Mouse (Mus musculus) gastrocnemius, postnatal 10 days (tissue): ENCODE measurements around the gene Inpp5d. TPM values are rescaled to one million over a fixed set of nuclear protein-coding genes. Genes with fewer than 3 reads are reported as not detected.
"Not testable (repeated sequence)": the region's sequence is repeated elsewhere in the genome, so short reads cannot be mapped to it uniquely, and the experiment has no call there.

Experiments
- DNase-seq: peaks from one replicate; pipeline ENCODE4 v3.0.0; 2021; ENCODE audit warnings: mixed read lengths
- total RNA-seq, 2 experiments: library from RNA; stranded (reverse); gene quantifications; 2 replicates each; pipeline ENCODE4 v1.2.3; 2021

Gene Inpp5d
- total RNA-seq, 2 experiments from 2014 or later: 7.1 to 14.8 TPM

DNA sequence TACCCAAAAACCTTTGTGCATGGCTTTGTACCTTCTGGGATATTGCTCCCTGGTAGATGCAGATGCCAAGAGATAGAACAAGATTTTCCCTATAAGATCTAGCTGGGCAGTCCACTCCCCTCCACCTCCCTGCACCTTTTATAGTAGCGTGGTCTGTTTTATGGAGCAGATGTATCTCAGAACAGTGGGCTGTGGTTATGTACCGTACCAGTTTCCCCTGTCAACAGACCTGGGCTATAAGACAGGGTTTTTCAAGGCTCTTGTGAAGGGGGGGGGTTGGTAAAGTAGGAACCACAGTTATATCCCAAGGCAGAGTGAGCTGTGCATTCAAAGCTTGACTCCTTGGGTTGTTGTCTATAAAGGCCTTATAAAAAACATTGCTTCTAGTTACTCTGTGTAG, 38.4 kb downstream of the Inpp5d start:
- DNase-seq: no peak

DNA sequence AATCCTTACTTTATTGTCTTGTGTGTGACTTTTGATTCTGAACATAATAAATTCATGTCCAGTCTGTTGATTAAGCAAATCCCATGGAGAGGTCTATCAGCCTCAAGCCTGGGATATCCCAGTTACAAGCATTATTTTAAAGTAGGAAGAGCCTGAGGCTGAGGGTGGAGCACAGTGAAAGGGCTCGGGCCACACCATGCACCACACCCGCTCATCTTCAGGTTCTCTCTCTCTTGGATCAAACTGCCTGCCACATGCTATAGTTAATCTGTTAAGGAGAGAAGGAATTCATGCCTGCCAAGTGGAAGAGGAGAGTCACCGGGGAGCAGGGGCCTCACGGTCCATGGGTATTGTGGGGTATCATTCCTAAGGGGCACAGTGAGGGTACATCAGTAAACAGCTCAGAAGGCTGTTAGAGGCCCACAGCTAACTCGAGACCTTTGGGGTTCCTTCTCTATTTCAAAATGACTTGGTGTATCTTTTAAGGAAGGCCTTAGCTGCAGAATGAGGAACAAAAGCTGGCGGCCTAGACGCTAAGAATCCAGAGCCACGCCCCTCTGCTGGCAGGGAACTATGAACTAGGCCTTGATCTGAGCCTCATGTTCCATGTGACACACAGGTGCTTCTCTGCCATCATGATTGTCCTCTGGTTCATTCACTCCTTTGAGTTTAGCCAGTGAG, 39.0 kb downstream of the Inpp5d start:
- DNase-seq: no peak

DNA sequence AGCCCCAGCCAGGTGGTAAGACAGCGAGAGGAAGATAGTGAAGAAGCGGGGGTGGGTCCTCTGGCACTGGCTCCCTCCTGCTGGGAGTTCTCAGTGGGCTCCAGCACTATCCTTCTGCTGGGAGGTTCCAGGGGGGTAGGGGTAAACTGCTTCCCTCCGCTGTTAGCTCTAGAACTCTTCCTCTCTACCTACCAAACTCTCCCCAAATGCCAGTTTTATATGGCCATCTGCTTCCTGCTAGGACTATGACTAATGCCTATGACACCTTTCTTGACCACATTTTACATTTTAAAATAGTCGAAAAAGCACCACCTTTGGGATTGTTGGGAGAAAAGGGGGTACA, 39.5 kb downstream of the Inpp5d start:
- DNase-seq: no peak

DNA sequence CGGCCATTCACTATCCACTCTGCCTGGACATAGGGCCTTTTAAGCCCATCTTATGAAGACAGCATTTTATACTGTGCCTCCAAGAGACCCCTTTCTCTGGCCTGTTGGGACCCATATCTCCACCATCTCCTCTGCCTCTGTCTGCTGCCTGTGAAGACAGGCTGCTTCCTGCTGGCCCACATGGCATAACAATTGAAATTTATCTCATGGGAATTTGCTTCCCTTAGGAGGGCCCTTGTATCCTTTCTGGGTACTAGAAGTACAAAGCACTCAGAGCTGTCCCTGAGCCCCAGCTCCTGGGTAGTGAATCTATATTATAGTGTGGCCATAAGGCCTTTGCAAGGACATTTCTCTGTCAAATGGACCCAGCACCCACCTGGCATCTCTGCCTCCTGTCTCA, 40.6 kb downstream of the Inpp5d start:
- no peak for DNase-seq

DNA sequence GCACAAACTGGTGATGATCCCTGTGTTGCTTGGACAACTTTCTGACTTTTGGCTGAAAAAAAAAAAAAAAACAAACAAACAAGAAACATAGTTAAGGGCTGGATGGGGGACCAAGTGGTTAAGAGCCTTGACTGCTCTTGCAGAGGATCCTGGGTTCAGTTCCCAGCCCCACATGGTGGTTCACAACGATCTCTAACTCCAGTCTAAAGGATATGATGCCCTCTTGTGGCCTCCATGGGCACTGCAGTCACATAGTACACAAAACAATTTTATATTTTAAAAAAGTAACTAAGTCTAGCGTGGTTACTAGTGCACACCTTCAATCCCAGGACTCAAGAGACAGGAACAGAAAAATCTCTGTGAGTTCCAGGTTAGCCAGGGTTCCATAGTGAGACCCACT, 43.9 kb downstream of the Inpp5d start:
- no peak for DNase-seq

DNA sequence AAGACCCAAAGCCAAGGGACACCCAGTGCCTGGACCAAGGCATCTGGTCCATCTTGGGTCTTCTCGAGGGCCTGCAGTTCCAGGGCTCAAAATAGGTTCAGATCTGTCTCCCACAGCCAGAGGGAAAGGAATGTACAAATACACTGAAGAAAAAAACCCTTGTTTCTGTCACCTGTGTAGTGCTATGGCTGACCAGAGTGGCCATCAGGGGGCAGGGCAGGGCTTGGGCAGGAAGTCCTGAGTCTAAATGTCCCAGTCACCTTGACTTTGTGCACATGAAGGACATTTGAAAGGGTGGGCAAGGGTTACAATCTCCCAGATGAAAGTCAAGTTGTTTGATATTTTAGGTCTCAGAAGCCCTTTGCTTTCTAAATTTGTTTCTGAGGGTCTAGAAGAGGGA, 46.9 kb downstream of the Inpp5d start:
- DNase-seq: no peak

DNA sequence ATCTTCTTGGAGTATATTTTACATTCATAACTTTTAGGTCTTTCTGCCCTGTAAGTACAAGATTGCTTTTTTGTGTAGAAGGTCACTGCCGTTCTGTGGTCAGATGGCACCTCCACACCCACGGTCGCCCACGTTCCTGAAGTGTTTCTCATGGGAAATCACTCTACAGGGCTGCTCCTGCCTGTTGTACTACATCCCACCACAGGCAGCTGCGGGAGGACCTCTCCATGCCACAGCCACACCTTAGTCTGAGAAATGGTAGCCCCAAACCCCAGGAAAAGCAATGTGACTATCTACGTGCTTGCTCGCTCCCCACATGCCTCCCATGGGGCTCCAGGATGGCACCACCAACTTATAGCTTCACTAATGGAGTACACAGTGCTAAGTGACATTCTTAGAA, 48.2 kb downstream of the Inpp5d start:
- DNase-seq: no peak

DNA sequence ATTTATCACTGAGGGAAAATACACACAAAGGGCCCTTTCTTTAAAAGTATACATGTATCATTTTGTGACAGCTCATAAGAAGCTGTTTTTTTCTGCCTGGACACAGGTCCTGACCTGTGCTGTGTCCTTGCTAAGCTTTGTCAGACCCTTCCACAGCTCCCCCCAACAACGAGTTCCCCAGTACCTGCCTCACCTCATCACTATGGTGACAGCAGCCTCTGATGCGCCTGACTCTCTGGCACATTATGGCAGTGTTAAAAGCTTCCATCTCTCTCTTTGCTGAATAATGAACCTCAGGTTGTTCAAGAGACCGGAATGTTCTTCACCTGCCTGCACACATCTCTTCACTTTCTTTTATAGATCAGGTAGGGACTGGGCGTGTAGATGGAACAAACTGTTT, 51.4 kb downstream of the Inpp5d start:
- DNase-seq: no peak

DNA sequence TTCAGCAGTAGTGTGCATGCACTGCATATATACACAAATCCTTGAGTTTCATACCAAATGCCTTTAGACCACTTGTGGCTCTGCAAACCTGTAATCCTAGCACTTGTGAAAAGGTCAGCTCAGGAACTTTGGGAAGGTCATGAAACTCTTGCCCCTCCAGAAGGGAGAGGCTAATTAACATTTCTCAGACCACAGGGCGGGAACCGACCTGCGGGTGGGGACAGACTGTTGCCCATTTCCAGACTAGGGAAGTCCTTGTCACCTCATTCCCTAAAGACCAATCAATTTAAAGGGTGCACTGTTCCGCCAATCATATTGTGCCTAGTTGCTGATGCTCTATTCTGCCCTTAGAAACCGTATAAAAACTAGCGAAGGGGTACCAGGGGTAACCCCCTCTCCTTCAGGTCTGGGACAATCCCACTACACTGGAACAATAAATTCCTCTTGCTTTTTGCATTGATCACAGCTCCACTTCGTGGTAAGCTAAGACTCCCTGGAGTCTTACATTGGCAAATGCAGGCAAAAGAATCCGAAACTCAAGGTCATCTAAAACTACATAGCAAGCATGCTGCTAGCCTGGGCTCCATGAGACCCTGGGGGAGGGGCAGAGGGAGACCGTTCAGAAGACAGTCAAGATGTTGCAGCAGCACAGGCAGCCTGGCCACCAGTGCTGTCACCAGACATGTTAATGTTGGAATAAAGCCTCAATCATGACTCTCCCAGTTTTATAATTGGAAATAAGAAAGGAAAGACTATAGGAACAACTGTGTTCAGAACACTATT, 53.9 kb downstream of the Inpp5d start:
- DNase-seq: no peak

DNA sequence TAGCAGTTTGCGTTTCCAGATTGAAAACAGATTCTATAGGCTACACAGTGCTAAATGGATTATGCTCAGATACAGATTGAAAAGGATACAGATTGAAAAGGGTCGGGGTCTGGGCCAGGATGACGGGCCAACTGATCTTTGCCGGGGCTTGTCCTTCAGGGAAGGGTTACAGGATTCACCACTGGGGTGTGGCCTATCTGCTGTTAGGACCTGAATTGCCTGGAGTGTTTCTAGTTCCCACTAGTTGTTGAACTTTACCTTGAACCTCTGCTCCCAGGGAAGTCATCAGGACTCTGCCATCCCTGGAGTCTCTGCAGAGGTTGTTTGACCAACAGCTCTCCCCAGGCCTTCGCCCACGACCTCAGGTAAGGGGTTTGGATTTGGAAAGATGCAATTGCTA, 55.9 kb downstream of the Inpp5d start:
- DNase-seq: no peak

DNA sequence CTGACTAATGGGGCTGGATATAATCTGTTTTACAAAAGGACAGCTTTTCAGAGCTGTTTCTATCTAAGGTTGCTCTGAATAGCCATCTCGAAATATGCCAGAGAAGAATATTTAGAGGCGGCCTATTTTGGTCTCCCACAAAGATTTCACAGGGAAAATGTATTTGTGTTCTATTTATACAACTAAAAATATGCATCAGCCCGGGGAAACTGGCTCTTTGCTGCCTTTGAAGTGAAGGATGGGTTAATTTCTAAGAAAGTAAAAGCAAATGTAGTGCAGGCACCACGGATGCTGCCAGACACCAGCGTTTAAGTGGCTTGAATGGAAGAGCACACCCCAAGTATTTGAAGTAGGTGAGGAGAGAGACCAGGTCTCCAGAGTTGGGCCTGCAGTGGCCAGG, 59.0 kb downstream of the Inpp5d start:
- DNase-seq: no peak

DNA sequence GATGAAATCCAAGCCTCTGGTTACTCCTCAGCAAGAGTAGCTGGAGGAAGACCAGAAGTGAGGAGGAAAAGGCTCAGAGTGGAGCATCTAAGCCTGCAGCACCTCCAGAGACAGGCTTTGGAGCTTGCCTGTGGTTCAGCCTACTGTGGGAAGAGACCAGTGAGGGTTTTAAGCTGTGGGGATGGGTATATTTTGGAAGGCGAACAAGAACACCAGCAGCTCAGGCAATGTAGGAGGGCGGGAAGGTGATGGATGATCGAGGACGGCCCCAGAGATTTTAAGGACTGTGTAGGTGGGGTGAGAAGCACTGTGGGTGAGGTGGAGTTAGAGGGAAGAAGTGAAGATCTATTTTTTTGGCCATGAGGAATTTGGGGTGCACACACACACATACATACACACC, 60.8 kb downstream of the Inpp5d start:
- DNase-seq: no peak

DNA sequence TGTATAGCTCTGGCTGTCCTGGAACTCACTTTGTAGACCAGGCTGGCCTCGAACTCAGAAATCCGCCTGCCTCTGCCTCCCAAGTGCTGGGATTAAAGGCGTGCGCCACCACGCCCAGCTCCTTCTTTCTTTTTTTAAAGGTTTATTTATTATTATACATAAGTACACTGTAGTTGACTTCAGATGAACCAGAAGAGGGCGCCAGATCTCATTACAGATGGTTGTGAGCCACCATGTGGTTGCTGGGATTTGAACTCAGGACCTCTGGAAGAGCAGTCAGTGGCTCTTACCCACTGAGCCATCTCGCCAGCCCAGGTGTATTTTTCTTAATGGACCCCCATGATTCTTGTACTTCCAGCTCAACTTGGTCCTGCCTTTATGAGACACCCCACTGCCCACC, 62.4 kb downstream of the Inpp5d start:
- DNase-seq: not testable (repeated sequence)

DNA sequence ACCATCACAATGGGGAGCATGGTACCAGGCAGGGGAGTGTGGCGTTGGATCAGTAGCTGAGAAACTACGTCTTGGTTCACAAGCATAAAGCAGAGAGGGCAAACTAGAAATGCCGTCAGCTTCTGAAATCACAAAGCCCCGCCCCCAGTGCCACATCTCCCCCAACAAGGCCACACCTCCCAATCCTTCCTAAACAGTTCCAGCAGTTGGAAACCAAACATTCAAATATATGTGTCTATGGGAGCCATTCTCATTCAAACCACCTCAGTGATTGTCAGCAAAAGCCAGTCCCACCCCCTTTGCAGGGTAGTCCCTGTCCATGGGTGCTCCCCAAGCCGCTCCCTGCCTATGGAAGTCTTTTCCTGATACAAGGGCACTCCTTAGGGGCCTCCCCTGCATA, 64.0 kb downstream of the Inpp5d start:
- no peak for DNase-seq

DNA sequence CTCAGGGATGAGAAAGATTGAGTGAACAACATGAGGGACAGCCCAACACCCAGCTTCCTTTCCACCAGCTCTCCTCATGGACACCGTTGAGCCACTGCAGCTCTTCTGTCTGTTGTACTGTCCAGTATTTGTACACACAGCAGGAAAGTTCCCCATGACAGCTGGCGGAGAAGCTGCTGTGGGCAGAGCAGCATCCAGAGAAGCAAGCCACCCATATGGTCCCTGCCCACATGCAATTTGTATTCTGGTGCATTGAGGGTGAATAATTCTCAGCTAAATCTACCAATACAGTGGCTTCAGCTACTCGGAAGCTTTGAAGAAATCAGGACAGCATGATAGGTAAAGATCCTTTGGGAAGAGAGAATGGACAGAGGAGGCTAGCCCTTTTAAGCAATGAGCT, 64.7 kb downstream of the Inpp5d start:
- no peak for DNase-seq

DNA sequence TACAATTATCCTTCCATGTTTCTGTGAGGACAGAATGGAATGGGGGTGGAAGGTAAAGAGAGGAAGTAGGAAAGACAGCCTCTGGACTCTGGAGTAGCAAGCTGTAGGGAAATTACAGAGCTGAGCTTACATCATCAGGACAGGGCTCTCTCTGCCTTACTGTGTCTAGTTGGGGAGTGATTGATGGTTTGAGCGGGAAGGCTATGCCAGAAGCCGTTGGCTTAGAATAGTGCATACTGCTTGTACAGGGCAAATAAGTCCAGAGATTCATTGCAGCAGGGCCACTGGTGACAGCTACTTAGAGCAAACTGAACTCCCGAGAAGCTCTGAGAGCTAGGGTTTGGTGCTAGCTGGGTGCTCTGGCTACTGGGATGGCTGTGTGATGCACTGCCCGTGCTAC, 66.2 kb downstream of the Inpp5d start:
- DNase-seq: no peak

DNA sequence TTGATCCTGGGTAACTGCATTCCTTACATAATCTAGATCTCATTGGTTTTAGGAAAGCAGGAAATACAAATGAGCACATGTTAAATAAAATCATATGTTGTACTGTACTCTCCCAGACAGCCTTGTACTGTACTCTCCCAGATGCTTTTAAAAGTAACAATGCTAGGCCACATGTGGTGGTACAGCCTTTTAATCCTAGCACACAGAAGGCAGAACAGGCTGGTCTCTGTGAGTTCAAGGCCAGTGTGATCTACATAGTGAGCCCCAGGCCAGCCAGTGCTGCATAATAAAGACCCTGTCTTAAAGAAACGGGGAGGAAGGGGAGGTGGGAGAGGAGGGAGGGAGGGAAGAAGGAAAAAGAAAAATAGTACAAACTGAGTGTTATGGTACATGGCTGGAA, 66.9 kb downstream of the Inpp5d start:
- no peak for DNase-seq

DNA sequence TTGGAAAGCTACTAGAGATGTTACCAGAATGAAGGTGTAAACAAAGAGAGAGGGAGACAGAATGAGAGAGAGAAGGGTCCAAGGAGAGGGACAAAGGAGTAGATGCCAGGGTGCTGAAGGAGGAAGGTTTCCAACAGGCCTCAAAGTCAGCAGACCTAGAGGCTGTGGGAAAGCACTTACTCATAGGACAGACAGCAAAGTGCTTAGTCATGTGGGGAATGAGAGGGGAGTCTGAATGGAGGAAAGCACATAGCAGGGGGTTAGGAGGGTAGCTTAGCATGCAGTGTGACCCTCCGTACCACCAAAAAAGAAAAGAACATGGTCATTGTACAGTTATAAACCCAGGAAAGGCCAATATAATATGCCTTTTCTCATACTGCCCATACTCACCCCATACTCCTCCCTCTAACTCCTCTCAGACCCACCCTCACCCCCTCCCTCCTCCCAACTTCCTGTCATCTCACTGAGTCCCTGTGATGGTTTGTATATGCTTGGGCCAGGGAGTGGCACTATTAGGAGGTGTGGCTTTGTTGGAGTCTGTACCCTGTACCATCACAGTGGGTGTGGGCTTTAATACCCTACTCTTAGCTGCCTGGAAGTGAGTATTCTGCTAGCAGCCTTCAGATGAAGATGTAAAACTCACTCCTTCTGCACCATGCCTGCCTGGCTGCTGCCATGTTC, 69.7 kb downstream of the Inpp5d start:
- DNase-seq: no peak

DNA sequence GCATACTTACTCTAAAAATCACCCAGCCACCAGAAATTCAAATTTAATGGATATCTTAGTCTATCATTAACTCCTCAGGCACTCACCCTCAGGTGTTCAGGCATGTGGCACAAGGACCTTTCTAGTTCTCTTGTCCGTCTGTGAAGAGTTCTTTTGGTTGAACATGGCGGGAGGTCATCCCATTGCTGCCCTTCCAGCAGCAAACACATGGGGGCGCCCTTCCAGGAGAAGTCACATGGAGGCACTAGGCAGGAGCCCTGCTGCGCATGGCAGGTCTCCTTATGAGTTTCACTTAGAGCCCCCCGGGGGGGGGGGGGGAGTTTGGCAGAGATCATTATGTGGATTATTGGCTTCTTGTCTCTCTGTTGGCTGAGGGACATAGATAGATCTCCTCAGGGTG, 76.2 kb downstream of the Inpp5d start:
- DNase-seq: peak; percentile 43

DNA sequence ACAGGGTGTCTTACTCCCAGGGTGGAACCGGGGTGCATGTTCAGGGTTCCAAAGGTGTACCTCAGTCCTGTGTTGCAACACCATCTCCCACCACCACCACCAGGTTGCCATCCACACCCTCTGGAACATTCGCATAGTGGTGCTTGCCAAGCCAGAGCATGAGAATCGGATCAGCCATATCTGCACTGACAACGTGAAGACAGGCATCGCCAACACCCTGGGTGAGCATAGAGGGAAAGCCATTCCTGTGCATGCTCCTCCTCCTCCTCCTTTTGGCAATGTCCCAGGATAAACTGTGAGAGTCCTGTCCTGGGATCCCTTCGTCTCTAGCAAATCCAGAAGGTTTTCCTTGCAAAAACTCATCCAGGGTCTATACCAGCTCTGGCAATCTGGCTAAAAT, 77.9 kb downstream of the Inpp5d start:
- no peak for DNase-seq

DNA sequence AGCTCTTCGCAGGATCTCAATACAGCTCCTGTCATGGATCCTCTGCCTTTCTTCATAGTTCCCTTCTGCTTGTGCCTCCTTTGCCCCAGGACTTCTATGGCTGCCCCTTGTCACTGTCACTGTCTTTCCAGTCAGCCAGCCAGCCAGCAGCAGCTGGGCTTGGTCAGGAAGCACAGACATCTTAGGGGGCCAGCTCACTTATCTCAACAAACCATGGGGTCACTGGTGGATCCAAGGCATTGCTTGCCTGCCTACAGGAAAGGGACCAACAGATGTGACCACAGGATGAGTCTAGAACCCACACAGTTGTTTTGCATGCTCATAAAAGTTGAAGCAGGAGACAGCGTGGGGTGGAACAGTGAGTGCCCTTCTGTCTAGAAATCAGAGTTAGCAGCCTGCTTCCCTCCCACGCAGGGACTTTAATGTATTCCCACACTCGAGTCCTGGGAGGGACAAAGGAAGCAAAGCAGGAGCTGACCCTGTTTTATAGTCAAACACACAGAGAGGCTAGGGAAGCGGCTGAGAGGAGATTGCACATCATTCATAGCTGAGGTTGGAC, 79.9 kb downstream of the Inpp5d start:
- no peak for DNase-seq

DNA sequence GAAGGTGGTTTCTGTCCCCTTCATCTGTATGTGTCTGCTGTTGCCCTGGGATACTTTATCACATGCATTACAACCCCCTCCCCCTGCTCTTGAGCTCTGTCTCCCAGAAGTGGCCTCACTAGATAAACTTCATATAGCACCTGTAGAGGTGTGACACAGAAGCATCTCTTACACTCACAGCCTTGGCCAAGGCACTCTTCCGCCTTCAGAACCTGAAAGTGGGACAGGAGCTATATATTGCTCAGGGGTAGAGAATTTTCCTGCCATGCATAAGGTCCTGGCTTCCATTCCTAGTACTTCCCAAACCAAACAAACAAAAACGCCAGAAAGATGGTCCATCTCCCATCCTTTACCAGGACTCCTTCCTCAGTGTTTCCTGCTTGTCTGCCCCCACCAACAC, 84.1 kb downstream of the Inpp5d start:
- no peak for DNase-seq

DNA sequence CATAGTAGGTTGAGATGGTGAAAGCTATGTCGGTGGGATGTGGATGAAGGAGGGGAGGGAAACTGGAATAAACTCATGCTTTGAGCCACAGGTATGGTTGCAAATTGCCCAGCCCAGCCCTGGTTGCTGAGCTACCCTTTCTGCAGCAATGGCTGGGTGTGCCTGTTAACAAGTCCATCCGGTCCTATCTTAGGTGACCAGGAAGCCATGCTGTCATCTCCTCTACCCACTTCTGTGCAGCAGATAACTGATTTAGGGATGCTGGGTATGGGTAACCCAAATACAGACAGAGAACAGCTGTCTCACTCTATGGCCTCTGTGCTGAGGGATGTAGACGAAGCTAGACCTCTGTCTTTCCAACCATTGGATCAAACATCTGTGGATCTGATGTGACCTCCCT, 86.2 kb downstream of the Inpp5d start:
- no peak for DNase-seq
